Mouse (Mus musculus): ENCODE data around the gene Slc1a5. TPM values are rescaled to one million over a fixed set of nuclear protein-coding genes. Genes with fewer than 3 reads are reported as not detected.

Gene Slc1a5
- polyA plus RNA-seq, 1 experiment: 74.6 TPM

DNA sequence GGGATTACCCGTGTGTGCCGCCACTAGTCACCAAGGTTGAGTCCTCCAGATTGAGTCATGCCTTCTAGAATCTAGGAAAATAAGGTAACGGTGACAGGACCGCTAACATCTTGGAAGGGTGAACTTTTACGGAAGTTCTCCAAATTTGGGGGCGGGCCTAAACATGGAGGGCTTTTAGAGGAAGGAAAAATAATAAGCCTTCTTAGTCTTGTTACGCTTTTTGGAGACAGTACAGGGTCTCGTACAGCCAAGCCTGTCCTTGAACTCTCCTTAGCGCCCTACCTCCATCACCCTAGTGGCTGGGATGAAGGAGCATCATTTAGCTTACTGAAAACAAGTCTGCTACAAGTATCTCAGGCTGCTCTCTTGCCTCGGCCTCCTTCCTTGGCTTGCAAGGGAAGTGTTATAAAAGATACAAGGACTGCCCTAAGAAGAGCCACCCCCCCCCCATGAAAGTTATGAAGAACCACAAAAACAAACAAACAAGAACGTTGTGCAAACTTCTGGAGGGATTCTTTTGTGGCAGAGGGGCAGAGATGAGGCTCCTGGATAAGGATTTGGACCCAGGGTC is 1.5 kb downstream of the Slc1a5 start:
- DNase-seq: peak; percentile 19
- H3K4me1 ChIP-seq (ENCODE audit: control insufficient read depth, insufficient read depth, low read length): peaks cover 10% of the 10 kb centered on the region; the same call in 1 of the 2 replicates
- H3K4me3 ChIP-seq (ENCODE audit: insufficient read depth, low read depth, low read length): peak overlapping the region; percentile 76
- peak overlapping the region; percentile 96 for H3K27ac ChIP-seq (ENCODE audit: insufficient read depth, low read depth, low read length)
- TF ChIP-seq CTCF (conservative IDR thresholded peaks at IDR 0.05; ENCODE audit: insufficient read depth, insufficient read length, low read depth, low read length) (no peak), POLR2A (IDR thresholded peaks at IDR 0.05; ENCODE audit: low read depth, low read length) (no peak)
- H3K36me3 ChIP-seq (ENCODE audit: control insufficient read depth, insufficient read depth, low read length): no peaks in the 10 kb centered on the region
- WGBS: 32% methylated on average over 11 of the region's 11 CpGs
- H3K27me3 ChIP-seq (replicated peaks; ENCODE audit: control insufficient read depth, insufficient read depth, low read length): no peaks in the 10 kb centered on the region

DNA sequence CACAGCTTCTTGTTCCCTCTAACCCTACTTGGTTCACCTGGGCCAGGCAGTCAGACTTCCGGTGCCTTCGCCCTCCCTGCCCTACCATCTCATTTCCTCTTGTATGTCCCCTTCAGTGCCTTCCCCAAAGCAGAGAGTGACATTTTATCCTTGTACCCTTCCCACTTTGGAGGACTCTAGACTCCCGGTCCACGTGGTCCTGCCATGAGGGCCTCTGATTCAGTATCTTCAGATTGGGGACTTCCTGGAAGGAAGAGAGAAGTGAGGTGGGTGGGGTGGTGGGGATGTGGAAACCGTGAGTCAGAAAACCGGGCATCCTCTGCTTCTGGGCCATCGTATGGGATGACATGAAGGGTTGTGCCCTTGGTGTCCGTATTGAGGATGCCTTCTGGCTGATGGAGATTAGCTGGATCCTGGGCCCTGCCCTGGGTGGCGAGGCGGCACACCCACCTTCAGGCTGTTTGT is 2.1 kb downstream of the Slc1a5 start:
- Histone ChIP-seq H3K36me3 (ENCODE audit: control insufficient read depth, insufficient read depth, low read length) (no peaks in the 10 kb centered on the region), H3K4me1 (ENCODE audit: control insufficient read depth, insufficient read depth, low read length) (peaks cover 10% of the 10 kb centered on the region; the same call in 1 of the 2 replicates), H3K4me3 (ENCODE audit: insufficient read depth, low read depth, low read length) (peak overlapping the region; percentile 76), H3K27me3 (replicated peaks; ENCODE audit: control insufficient read depth, insufficient read depth, low read length) (no peaks in the 10 kb centered on the region), H3K27ac (ENCODE audit: insufficient read depth, low read depth, low read length) (peak overlapping the region; percentile 96)
- WGBS: 47% methylated on average over 10 of the region's 10 CpGs
- no peak for TF ChIP-seq CTCF (conservative IDR thresholded peaks at IDR 0.05; ENCODE audit: insufficient read depth, insufficient read length, low read depth, low read length)
- TF ChIP-seq POLR2A (IDR thresholded peaks at IDR 0.05; ENCODE audit: low read depth, low read length): no peak
- DNase-seq: peak; percentile 15

DNA sequence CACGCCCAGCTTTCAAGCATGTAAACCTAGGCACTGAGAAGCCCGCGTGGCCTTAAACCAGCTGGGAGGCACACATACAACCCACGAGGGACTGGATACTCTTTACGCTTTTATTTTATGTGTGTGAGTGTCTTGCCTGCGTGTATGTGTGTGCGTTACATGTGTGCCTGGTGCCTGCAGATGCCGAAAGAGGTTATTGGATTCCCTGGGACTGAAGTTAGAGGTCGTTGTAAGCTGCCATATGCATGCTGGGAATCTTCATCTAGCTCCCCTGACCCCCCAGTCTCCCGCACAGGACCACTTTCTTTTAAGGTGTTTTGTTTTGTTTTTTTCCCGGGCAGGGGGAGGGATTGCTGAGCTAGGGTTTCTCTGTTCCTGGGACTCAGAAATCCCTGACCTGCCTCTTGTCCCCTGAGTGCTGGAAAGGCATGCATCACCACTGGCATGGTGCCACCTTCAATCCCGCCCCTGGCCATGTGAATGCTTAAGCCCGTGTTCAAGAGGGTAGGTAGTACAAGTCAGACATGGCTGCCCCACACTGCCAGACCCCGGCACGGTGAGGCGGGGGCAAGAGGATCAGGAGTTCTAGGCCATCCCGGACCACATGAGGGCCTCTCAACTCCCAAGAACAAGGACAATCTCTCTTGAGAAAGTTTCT is 2.7 kb downstream of the Slc1a5 start:
- no peaks in the 10 kb centered on the region for H3K27me3 ChIP-seq (replicated peaks; ENCODE audit: control insufficient read depth, insufficient read depth, low read length)
- DNase-seq: peak; percentile 90
- peak overlapping the region; percentile 96 for H3K27ac ChIP-seq (ENCODE audit: insufficient read depth, low read depth, low read length)
- H3K36me3 ChIP-seq (ENCODE audit: control insufficient read depth, insufficient read depth, low read length): no peaks in the 10 kb centered on the region
- peaks cover 10% of the 10 kb centered on the region; the same call in 1 of the 2 replicates for H3K4me1 ChIP-seq (ENCODE audit: control insufficient read depth, insufficient read depth, low read length)
- H3K4me3 ChIP-seq (ENCODE audit: insufficient read depth, low read depth, low read length): peak overlapping the region; percentile 76
- TF ChIP-seq CTCF (conservative IDR thresholded peaks at IDR 0.05; ENCODE audit: insufficient read depth, insufficient read length, low read depth, low read length) (no peak), POLR2A (IDR thresholded peaks at IDR 0.05; ENCODE audit: low read depth, low read length) (no peak)
- 39% methylated on average over 17 of the region's 17 CpGs for WGBS

DNA sequence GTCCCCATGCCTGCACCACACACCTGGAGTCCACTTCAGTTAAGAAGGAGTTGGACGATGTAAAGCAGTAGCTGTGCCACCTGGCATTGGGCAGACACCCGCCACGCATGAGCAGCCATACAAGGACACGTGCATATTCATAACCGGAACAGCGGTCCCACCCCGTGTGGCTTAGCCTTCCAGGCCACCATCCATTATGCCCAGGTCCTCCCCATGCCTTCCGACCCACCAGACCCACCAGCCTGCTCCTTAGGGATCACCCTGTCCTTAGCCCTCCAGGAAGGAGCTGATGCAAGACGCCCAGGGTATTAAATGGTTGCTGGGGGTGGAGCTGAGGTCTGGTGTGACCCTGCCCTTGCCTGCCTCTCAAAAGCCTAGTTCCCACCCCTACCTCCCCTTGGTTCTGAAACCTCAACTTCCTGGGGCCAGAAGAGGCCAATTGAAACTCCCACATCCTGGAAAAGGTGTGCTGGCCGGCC is 3.4 kb downstream of the Slc1a5 start:
- H3K36me3 ChIP-seq (ENCODE audit: control insufficient read depth, insufficient read depth, low read length): no peaks in the 10 kb centered on the region
- 40% methylated on average over 10 of the region's 10 CpGs for WGBS
- TF ChIP-seq CTCF (conservative IDR thresholded peaks at IDR 0.05; ENCODE audit: insufficient read depth, insufficient read length, low read depth, low read length): no peak
- TF ChIP-seq POLR2A (IDR thresholded peaks at IDR 0.05; ENCODE audit: low read depth, low read length): no peak
- peak; percentile 79 for DNase-seq
- H3K27ac ChIP-seq (ENCODE audit: insufficient read depth, low read depth, low read length): peak overlapping the region; percentile 96
- no peaks in the 10 kb centered on the region for H3K27me3 ChIP-seq (replicated peaks; ENCODE audit: control insufficient read depth, insufficient read depth, low read length)
- peak overlapping the region; percentile 76 for H3K4me3 ChIP-seq (ENCODE audit: insufficient read depth, low read depth, low read length)
- H3K4me1 ChIP-seq (ENCODE audit: control insufficient read depth, insufficient read depth, low read length): peaks cover 10% of the 10 kb centered on the region; the same call in 1 of the 2 replicates

DNA sequence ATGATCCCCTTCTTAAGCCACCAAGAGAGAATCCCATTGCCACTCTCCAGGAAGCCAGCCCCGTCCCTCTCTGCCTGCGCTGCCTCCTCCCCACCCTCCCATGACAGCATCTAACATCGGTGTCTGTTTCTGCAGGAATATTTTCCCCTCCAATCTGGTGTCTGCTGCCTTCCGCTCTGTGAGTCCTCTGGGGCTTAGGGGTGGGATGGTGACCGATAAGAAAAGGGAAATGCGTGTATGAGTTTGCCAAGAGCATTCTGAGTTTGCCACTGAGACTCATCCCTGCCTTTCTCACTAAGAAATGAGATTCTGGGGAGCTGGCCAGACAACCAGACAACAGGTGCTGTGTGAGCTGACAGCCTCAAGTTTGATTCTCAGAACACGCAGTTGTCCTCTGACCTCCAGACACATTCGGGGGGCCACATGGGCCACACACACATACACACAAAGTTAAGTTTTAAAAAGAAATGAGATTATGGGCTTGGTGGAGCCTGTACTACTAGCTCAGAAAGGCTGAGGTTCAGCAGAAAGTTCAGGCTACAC is 4.5 kb downstream of the Slc1a5 start:
- H3K27me3 ChIP-seq (replicated peaks; ENCODE audit: control insufficient read depth, insufficient read depth, low read length): no peaks in the 10 kb centered on the region
- no peak for DNase-seq
- WGBS: 76% methylated on average over 8 of the region's 8 CpGs
- H3K27ac ChIP-seq (ENCODE audit: insufficient read depth, low read depth, low read length): no peak overlapping the region
- H3K4me3 ChIP-seq (ENCODE audit: insufficient read depth, low read depth, low read length): no peak overlapping the region
- H3K4me1 ChIP-seq (ENCODE audit: control insufficient read depth, insufficient read depth, low read length): peaks cover 10% of the 10 kb centered on the region; the same call in 1 of the 2 replicates
- TF ChIP-seq CTCF (conservative IDR thresholded peaks at IDR 0.05; ENCODE audit: insufficient read depth, insufficient read length, low read depth, low read length) (no peak), POLR2A (IDR thresholded peaks at IDR 0.05; ENCODE audit: low read depth, low read length) (no peak)
- H3K36me3 ChIP-seq (ENCODE audit: control insufficient read depth, insufficient read depth, low read length): no peaks in the 10 kb centered on the region

DNA sequence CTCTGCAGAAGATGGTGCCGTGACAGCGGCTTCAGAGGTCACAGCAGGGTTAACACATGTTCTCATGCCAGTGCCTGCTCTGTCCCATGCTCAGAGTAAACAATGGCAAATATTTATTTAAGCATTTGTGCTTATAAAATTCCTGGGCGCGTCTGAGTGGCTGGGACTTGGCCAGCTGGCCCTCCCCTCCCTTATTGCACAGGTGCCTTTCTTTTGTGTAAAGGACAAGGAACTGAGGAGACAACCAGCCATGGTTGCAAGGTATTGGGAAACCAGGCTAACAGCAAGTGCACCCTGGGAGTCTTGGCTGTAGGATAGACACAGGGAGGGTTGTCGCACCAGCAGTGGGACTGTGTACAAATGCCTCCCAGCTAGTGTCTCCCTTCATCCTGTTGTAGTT is 11.2 kb downstream of the Slc1a5 start:
- Histone ChIP-seq H3K4me1 (ENCODE audit: control insufficient read depth, insufficient read depth, low read length) (no peaks in the 10 kb centered on the region), H3K4me3 (ENCODE audit: insufficient read depth, low read depth, low read length) (no peak overlapping the region), H3K36me3 (ENCODE audit: control insufficient read depth, insufficient read depth, low read length) (no peaks in the 10 kb centered on the region), H3K27ac (ENCODE audit: insufficient read depth, low read depth, low read length) (no peak overlapping the region), H3K27me3 (replicated peaks; ENCODE audit: control insufficient read depth, insufficient read depth, low read length) (no peaks in the 10 kb centered on the region)
- DNase-seq: no peak
- WGBS: 70% methylated on average over 5 of the region's 5 CpGs
- no peak for TF ChIP-seq CTCF (conservative IDR thresholded peaks at IDR 0.05; ENCODE audit: insufficient read depth, insufficient read length, low read depth, low read length)
- TF ChIP-seq POLR2A (IDR thresholded peaks at IDR 0.05; ENCODE audit: low read depth, low read length): no peak

All from kidney, adult 2 months (tissue).